Mouse (Mus musculus): ENCODE results near the gene Exosc3. TPM values are rescaled to one million over a fixed set of nuclear protein-coding genes. Genes with fewer than 3 reads are reported as not detected.

Exosc3 gene
- total RNA-seq, 4 experiments from 2014 or later: 13.5 to 17.8 (median 15.3) TPM

- peak; percentile 64 for DNase-seq (ENCODE audit: low spot score)
Observed at GRCm38 (mm10) chr4:45279981-45280548, 62.5 kb downstream of the Exosc3 start.

- DNase-seq (ENCODE audit: low spot score): no peak
Observed at GRCm38 (mm10) chr4:45279292-45279691, 63.2 kb downstream of the Exosc3 start.

- no peak for DNase-seq (ENCODE audit: low spot score)
Observed at GRCm38 (mm10) chr4:45275770-45276169, 66.8 kb downstream of the Exosc3 start.

- no peak for DNase-seq (ENCODE audit: low spot score)
Observed at GRCm38 (mm10) chr4:45271041-45271452, 71.5 kb downstream of the Exosc3 start.

GRCm38 (mm10) chr4:45267883-45268282 lies 74.6 kb downstream of the Exosc3 start:
- no peak for DNase-seq (ENCODE audit: low spot score)

Other genes starting within 250 kb of the Exosc3 start
- 100 to 1,000 TPM; 234 to 269 (median 250) TPM for gene Tomm5, start 234.6 kb downstream of the Exosc3 start, total RNA-seq (2022)
- gene Frmpd1, start 157.9 kb downstream of the Exosc3 start, total RNA-seq (2022): under 1 TPM; 0.27 to 0.72 (median 0.51) TPM
- gene Trmt10b, start 45.6 kb downstream of the Exosc3 start, total RNA-seq (2022): 1 to 10 TPM; 2.7 to 6.8 (median 3.3) TPM
- gene Dcaf10, start 631 bp downstream of the Exosc3 start, total RNA-seq (2022): 10 to 100 TPM in 3 of 4 experiments, 1 to 10 TPM in 1; 9.8 to 12.5 (median 11.0) TPM
- gene Slc25a51, start 66.0 kb upstream of the Exosc3 start, total RNA-seq (2022): 100 to 1,000 TPM in 1 of 4 experiments, 10 to 100 TPM in 3; 84.3 to 112 (median 96.3) TPM
- gene Shb, start 189.7 kb upstream of the Exosc3 start, total RNA-seq (2022): 10 to 100 TPM; 23.7 to 44.2 (median 32.3) TPM